Mouse (Mus musculus): Measurements from ENCODE around the gene Ubox5.
"Not testable (repeated sequence)": the region's sequence is repeated elsewhere in the genome, so short reads cannot be mapped to it uniquely, and the experiment has no call there.

Ubox5 gene

DNA sequence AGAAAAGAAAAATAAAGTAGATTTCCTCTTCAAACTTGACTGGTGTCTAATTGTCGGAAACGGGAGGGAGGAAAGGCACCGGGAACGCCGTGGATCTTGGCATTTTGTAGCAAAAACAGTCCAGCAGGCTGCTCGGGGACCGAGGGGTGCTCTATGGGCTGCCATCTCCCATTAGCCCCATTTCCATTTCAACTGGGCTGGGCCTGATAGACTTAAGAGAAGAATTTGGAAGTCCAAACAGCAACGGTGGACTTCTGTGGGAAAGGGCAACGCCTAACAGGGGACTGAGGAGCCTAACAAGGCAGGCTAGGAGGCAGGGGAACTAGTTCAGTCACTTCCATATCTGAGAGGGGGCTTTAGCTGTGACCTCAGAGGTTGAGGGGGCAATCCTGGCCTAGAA lies 52.8 kb downstream of the Ubox5 start:
- no peak for DNase-seq (ENCODE audit: low spot score in 2 of 2)

DNA sequence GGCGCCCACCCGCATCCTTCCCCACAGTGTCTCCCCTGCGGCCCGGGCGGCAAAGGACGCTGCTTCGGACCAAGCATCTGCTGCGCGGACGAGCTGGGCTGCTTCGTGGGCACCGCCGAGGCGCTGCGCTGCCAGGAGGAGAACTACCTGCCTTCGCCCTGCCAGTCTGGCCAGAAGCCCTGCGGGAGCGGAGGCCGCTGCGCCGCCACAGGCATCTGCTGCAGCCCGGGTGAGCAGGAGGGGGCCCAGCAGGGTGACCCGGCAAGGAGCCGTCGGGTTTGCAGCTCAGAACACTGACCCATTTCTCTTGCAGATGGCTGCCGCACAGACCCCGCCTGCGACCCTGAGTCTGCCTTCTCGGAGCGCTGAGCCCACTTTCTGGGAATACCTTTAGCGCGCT lies 53.3 kb downstream of the Ubox5 start:
- DNase-seq (ENCODE audit: low spot score in 2 of 2): not testable (repeated sequence)

DNA sequence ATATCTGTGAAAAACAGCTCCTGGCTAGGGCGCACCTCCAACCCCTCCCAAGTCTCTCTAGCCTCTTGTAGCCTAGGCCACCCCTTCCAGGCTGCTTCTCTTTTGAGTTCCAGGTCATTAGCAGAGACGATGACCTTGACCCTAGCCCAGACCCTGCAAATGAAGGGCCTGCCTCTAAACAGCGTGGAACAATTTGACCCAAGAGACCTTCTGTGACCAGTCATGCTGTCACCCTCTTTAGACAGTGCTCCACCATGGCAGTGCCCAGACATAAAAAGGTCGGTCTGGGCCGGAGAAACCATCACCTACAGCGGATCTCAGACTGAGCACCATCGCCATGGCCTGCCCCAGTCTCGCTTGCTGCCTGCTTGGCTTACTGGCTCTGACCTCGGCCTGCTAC lies 54.0 kb downstream of the Ubox5 start, which contains the start of gene Oxt:
TSS of gene Oxt (plus strand) at position 301 of the 400 bp plus-strand sequence.
- DNase-seq (ENCODE audit: low spot score in 2 of 2): no peak

DNA sequence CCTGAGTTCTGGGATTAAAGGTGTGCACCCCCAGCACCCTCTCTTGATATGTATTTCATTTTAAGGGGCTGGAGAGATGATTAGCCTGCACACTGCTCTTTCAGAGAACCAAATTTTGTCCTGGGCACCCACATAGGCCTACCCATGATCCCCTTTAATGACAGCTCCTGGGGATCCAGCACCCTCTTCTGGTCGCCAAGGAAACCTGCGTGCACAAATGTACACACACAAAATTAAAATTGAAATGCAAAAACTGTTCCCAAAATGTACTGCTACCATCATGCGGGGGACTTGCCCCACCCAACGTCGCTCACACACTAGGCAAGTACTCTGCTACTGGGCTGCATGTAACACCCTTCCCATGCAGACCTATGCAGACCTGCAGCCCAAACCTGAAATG lies 54.9 kb downstream of the Ubox5 start:
- DNase-seq (ENCODE audit: low spot score in 2 of 2): no peak

DNA sequence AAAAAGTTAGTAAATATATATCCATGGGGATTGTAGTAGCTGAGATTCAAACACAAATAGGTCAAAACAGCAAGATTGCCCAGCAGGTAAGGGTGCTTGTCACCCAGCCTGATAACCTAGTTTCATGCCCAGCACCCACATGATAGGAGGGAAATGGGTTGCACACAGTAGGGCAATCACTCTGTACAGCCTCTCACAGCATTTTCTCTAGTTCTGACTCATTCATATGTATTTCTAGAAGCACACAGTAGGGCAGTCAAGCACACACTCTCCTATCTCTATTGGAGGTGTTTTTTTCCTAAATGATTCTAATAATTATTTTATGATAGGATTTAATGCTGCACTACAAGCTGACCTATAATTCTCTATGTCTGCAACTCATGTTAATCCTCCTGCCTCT lies 59.9 kb downstream of the Ubox5 start:
- DNase-seq (ENCODE audit: low spot score in 2 of 2): no peak

DNA sequence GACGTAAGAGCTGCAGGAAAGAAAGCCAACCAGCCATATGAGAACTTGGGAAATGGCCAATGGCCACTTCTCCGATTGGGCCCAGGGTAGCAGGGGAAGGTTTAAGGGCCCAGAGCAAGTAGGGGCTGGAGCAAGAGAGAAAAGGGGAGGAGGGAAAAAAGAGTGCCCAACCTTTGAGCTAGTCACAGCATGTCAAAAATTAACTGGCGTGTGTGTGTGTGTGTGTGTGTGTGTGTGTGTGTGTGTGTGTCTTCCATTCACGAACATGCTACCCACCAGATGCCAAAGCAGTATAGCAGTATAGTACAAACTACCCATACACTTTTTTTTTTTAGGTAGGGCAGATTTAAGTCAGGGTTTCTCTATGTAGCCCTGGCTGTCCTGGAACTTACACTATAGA lies 60.9 kb downstream of the Ubox5 start:
- no peak for DNase-seq (ENCODE audit: low spot score in 2 of 2)

DNA sequence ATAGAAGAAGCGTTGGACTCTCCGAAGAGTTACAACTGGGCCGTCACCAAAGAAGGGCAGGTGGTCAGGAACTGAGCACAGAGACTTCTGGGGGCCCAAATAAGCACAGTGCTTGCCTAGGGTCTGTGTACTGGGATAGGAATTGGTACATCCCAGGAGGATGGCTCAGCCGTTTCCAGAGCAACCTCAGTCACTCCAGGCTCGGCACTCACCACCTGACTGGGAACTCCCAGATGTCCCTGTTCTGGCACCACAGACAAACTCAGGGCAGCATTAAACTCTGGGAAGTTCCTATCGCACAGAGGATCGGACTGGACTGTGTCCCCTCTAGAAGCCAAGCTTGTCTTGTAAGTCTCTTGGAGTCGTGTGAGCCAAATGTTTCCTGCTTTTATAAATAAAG lies 64.9 kb downstream of the Ubox5 start:
- no peak for DNase-seq (ENCODE audit: low spot score in 2 of 2)

DNA sequence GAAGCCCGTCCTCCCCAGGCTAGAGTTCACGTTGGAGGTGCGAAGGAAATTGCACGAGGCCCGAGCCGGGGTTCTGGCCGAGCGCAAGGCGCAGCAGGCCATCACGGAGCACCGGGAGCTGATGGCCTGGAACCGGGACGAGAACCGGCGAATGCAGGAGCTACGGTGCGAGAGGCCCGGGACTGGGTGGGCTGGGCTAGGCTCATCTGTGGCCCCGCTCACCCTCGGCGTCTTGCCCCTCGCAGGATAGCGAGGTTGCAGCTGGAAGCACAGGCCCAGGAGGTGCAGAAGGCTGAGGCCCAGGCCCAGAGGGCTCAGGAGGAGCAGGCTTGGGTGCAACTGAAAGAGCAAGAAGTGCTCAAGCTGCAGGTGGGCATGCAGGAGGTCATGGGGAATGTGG lies 65.8 kb downstream of the Ubox5 start:
- no peak for DNase-seq (ENCODE audit: low spot score in 2 of 2)

DNA sequence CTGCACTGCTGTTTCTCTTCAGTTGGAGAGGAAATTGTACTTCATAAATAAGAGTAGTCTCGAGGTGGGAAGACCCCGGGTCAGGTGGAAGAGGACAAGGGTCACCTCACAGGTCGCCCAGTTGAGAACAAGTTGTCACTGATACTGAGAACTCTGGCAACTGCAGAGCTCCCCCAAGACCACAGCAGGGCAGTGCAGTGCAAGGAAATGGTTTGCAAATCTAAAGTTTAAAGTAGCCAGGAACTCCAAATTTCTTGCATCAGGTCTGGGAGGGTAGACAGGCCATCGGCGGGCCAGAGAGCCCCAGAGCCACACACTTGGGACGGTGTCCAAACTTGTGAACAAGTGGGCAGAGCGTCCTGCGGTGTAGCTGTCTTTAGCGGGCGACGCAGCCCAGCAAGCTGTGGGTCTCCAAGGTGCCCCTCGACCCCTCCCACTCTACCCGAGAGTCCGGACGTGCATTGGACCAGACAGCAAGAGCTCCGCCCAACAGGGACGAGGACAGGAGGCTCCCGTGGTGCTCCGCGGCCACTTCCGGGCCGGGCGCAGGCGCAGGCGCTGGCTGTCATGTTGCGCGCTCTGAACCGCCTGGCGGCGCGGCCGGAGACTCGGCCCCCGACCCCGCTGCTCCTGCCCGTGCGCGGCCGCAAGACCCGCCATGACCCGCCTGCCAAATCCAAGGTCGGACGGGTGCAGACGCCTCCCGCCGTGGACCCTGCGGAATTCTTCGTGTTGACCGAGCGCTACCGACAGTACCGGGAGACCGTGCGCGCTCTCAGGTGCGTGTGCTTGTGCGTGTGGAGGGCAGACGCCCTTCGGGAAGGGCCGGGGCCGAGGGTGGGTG lies 66.4 kb downstream of the Ubox5 start, which contains the start of gene Mrps26:
TSS of gene Mrps26 (plus strand) at position 531 of the 844 bp plus-strand sequence.
- DNase-seq (ENCODE audit: low spot score in 2 of 2): peak; percentile 93 to 94

DNA sequence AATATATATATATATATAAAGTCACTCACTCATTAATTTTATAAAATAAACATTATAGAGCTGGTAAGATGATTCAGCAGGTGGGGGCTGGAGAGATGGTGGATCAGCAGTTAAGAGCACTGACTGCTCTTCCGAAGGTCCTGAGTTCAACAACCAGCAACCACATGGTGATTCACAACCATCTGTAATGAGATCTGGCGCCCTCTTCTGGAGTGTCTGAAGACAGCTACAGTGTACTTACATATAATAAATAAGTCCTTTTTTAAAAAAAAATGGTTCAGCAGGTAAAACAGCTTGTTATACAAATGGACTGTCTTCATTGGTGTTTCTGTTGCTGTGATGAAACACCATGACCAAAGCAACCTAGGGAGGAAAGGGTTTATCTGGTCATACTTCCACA lies 71.8 kb downstream of the Ubox5 start:
- no peak for DNase-seq (ENCODE audit: low spot score in 2 of 2)

DNA sequence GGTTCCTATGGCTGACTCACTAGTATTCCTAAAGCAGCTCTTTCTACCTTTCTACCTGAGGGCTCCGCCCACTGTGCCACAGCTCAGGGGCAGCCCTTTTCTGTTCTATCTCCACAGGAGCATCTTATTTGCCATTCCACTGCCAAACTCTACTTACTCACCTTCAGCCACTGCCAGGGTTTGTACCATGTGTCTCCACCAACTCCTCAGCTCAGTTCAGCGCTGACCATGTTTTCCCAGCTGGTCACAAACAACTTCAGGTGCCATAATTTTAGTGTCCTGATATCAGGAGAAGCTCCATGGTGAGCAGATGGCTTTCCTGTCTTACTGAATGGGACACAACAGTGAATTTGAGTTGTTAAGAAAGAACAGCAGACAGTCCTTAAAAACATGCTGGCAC lies 72.4 kb downstream of the Ubox5 start:
- DNase-seq (ENCODE audit: low spot score in 2 of 2): no peak

DNA sequence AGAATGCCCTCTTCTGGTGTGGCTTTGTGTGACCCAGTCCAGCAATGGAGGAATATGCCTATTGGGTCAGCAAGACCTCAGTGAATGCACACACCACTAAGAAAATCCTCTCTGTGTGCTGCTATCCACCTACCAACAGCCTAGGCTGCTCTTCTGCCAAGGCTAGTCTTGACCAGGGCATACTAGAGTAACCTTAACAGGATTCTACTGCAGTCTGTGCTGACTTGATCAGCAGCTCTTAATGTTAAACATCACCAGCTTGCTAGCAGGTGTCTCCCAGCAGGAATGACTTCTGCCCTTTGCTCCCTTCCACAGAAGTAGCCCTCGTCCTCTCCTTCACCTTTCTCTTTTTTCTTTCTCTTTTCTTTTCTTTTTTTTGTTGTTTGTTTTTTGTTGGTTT lies 73.5 kb downstream of the Ubox5 start:
- no peak for DNase-seq (ENCODE audit: low spot score in 2 of 2)

DNA sequence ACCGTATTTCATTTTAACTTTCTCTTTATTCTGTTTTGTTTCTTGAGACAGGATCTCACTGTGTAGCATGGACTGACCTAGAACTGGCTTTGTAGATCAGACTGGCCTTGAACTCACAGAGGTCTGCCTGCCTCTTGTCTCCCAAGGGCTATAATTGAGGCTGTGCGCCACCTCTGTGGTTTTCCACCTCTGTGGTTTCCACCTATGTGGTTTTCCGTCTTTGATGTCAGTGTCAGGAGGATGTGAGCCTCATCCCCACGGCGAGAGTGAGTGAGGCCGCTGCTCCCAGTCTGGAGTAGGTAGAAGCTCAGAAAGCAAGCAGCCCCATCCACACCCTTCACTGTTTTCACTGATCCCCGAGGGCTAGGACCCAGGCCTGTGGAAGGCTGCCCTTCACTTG lies 75.0 kb downstream of the Ubox5 start:
- DNase-seq (ENCODE audit: low spot score in 2 of 2): no peak

DNA sequence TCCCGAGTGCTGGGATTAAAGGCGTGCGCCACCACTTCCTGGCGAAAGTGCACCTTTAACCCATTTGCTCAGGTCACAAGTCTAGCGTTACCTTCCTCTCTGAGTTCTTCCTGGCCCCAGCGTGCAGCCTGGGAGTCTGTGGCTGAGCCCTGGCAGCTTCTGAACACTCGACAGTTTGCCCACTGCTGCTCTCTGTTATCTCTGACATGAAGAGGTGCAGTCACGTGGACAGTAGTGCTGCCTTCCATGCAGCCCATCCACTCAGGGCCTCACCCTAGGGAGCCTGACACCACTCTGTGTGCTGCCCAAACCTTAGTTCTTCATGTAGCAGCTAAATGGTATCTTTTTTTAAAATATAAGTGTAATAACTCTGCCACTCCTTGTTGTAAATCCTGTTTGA lies 82.9 kb downstream of the Ubox5 start:
- no peak for DNase-seq (ENCODE audit: low spot score in 2 of 2)

DNA sequence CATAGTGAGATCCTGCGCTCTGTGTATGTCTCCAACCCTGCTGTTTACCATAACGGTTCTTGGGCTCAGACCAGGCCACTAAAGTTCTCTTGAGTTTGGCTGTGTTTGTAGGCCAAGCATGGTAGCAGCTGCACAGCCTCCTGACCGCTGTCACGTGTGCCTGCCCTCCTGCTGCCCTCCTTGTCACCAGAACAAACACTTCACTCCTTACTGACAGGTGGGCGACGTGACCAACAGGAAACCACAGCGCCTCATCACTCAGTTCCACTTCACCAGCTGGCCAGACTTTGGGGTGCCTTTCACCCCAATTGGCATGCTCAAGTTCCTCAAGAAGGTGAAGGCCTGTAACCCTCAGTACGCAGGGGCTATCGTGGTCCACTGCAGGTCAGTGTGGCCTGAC lies 89.6 kb downstream of the Ubox5 start:
- no peak for DNase-seq (ENCODE audit: low spot score in 2 of 2)
